Mouse (Mus musculus) kidney, adult 2 months (tissue): ENCODE measurements at regions not wholly inside any gene's neighbourhood (a gene's known extent, or its start where the extent isn't known, plus 50 kb on each side); places are given as distances from the start of the nearest gene placed in this dataset.

Source experiments
- DNase-seq: peaks from one replicate; pipeline ENCODE4 v3.0.0; 2021
- H3K27ac ChIP-seq: fragments of 200-500 bp; 2 replicates; pipeline ENCODE4 v1.5.1; 2012; ENCODE audit warnings: low read depth, low read length, control low read depth, inconsistent platforms; ENCODE audit not compliant: insufficient read depth
- H3K27me3 ChIP-seq: fragments of 200-500 bp; replicated peaks from 2 replicates; pipeline ENCODE4 v1.6.1; 2012; ENCODE audit warnings: mild to moderate bottlenecking, moderate library complexity, low read length, inconsistent platforms; ENCODE audit not compliant: control insufficient read depth, insufficient read depth
- H3K36me3 ChIP-seq: fragments of 200-500 bp; 2 replicates; pipeline ENCODE4 v1.6.1; 2012; ENCODE audit warnings: mild to moderate bottlenecking, moderate library complexity, low read length, inconsistent platforms; ENCODE audit not compliant: control insufficient read depth, insufficient read depth
- H3K4me1 ChIP-seq: fragments of 200-500 bp; 2 replicates; pipeline ENCODE4 v1.6.1; 2011; ENCODE audit warnings: low read length; ENCODE audit not compliant: control insufficient read depth, insufficient read depth
- H3K4me3 ChIP-seq: fragments of 200-500 bp; 2 replicates; pipeline ENCODE4 v1.5.1; 2011; ENCODE audit warnings: mild to moderate bottlenecking, low read depth, low read length, control low read depth; ENCODE audit not compliant: insufficient read depth
- CTCF ChIP-seq: fragments of 200-500 bp; conservative IDR thresholded peaks from 2 replicates; pipeline ENCODE4 v1.5.1; 2011; ENCODE audit warnings: low read depth, mild to moderate bottlenecking, control low read depth, low read length, moderate library complexity, mixed read lengths; ENCODE audit not compliant: insufficient read depth, insufficient read length
- POLR2A ChIP-seq: fragments of 200-500 bp; IDR thresholded peaks from one replicate; pipeline ENCODE4 v1.6.1; 2011; ENCODE audit warnings: low read depth, low read length, control low read depth
- WGBS: fragments of 180-500 bp; shearing (Covaris S2); methylation state at CpG from one replicate; pipeline ENCODE4 v1.1.7; 2018; 5-methylcytosine and 5-hydroxymethylcytosine counted together

DNA sequence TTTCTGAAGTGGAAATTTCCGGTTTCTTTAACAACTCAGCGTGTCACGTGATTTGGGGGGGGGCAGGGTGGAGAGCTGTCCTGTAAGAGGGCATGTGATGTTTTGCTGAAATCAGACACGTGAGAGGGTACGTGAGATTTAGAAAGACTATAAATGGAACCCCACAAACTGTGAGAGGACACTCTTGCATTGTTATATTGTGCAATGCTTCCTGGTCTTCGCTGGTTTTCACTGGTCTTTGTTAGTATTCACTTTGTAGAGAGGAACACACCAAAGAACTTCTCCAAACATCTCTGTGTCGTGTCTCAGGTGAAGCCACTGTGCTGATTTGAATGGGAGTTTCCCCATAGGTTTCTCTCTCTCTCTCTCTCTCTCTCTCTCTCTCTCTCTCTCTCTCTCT lies 163.2 kb upstream of the Jun start:
- no peaks in the 10 kb centered on the region for H3K27me3 ChIP-seq
- no peak for TF ChIP-seq POLR2A
- no peak for TF ChIP-seq CTCF
- 91% methylated on average over 7 of the region's 7 CpGs for WGBS
- H3K27ac ChIP-seq, result no peak overlapping the region
- peaks cover 12% of the 10 kb centered on the region; the same call in 1 of the 2 replicates for H3K4me1 ChIP-seq
- no peak for DNase-seq
- H3K4me3 ChIP-seq, result no peak overlapping the region
- H3K36me3 ChIP-seq, result no peaks in the 10 kb centered on the region

DNA sequence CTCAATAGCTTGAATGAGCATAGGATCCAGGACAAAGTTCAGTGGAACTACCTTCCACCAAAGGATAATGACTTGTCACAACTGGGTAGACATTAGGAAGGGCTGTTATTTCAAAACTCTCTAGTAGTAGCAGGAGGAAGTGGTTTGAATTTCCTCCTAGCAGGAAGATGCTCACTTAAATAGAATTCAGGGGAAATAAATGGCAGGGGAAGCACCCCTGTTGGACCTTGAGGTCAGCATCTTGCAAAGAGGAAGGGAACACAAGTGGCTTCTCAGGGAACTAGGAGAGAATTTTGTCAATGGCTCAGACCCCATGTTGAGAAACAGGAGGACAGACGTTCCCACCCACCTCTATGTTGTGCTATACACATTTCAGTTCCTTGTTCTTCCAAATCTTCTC lies 178.4 kb upstream of the Jun start:
- WGBS, result 70% methylated on average over 1 of the region's 1 CpGs
- TF ChIP-seq POLR2A, result no peak
- TF ChIP-seq CTCF, result no peak
- Histone ChIP-seq H3K4me3 (no peak overlapping the region), H3K36me3 (no peaks in the 10 kb centered on the region), H3K27me3 (no peaks in the 10 kb centered on the region), H3K4me1 (no peaks in the 10 kb centered on the region), H3K27ac (no peak overlapping the region)
- DNase-seq, result no peak

DNA sequence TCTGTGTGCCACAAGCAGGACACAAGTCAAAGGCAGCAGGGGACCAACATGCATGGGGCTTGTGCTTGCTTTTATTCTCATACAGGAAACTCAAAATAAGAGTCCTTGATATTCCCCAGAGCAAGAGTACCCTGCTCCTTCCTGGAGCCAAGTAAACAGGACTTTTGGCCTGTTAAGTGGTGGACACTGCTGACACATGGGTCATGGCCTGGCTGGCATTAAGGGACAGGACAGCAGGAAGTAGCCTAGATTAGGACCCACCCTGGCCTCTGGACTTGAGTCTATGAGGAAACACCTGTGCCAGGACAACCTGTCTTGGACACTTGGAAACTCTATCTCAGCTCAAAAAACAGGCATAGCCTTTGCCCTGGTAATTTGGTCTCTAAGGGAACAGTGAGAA lies 181.0 kb upstream of the Jun start:
- Histone ChIP-seq H3K36me3 (no peaks in the 10 kb centered on the region), H3K4me1 (no peaks in the 10 kb centered on the region), H3K27ac (no peak overlapping the region), H3K27me3 (no peaks in the 10 kb centered on the region), H3K4me3 (no peak overlapping the region)
- TF ChIP-seq CTCF (no peak), POLR2A (no peak)
- peak; percentile 21 for DNase-seq

DNA sequence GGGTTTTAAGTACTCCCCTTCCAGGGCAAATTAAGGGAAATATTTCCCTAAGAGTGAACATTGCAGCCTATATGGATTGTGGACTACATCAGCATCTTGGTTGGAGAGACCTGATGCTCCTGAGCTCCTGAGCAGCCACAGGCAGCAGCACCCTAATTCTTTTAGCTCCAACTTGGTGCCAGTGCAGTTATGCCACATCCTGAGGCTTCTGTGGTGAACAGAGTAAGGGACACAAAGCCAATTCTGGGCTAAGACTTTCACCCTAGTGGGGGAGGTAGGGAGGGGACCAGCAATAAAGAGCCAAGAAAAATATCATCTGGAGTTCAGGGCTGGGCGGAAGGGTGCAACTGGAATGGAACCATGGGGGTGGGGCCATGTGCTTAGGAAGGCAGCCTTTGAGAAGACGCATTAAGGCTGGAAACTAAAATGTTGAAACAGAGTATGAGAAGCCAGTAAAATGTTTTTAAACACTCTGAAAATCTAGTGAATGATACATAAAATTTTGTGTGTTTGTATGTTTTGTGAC lies 182.1 kb upstream of the Jun start:
- peak; percentile 46 for DNase-seq
- no peaks in the 10 kb centered on the region for H3K36me3 ChIP-seq
- 79% methylated on average over 2 of the region's 2 CpGs for WGBS
- TF ChIP-seq CTCF, result no peak
- TF ChIP-seq POLR2A, result no peak
- H3K27ac ChIP-seq, result no peak overlapping the region
- no peak overlapping the region for H3K4me3 ChIP-seq
- no peaks in the 10 kb centered on the region for H3K4me1 ChIP-seq
- H3K27me3 ChIP-seq, result no peaks in the 10 kb centered on the region

DNA sequence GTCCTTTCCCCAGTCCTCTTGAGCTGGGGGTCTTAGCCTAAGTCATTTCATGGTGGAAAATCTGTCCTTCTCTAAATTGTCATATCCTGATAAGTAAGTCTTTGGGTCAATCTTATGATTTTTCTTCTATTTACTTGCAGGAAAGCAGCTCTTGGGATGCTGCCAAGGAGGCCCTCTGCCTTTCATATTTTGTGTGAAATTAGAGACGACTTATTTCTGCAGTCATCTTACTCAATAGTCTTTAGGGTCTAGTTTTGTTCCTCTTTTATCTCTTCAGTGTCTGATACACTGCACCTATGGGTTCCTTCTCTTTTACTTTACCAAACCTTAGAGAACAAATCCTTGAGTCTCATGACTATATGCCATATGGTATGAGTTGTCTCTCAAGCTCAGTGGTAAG lies 196.0 kb upstream of the Jun start:
- Histone ChIP-seq H3K27me3 (no peaks in the 10 kb centered on the region), H3K4me3 (no peak overlapping the region), H3K27ac (no peak overlapping the region), H3K36me3 (no peaks in the 10 kb centered on the region), H3K4me1 (no peaks in the 10 kb centered on the region)
- DNase-seq, result no peak
- no peak for TF ChIP-seq POLR2A
- TF ChIP-seq CTCF, result no peak
- WGBS, result 51% methylated on average over 1 of the region's 1 CpGs

DNA sequence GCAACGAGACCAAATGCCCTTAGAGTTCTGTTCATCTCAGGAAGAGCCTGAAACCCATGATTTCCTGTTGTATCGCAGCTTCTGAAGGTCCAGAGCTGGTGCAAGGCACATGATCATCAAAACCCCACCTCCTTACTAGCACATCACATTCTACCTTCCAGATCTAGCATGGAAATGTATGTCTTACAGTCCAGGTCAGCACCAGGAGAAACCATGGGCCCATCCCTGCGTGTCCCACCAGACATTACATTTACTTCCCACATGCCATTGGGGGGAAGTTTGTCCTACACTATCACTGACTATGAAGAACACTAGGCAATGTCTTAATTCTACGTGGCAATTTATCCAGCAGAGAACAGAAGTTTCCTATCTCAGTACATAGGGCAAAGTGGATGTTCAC lies 197.0 kb upstream of the Jun start:
- DNase-seq, result no peak
- WGBS, result 87% methylated on average over 4 of the region's 4 CpGs

DNA sequence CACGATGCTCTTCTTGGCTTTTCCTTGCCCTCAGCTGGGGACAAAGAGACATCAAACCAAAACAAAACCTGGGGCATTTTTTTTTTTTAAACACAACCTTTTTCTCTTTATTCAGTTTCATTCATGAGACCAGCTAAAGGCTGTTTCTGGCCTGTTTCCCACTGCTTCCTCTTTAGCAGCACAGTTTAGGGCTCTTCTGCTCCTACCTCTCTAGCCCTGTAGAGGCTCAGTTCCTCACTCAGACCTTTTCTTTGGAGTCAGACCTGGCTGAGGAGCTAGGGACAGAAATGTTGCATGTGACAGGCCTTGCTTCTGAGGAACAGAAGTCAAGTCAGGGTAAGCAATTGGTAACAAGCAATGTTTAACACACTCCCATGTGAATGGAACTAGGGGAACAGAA lies 198.1 kb upstream of the Jun start:
- TF ChIP-seq POLR2A, result no peak
- TF ChIP-seq CTCF, result no peak
- H3K4me3 ChIP-seq, result no peak overlapping the region
- WGBS, result 63% methylated on average over 1 of the region's 1 CpGs
- H3K36me3 ChIP-seq, result no peaks in the 10 kb centered on the region
- H3K4me1 ChIP-seq, result no peaks in the 10 kb centered on the region
- no peak overlapping the region for H3K27ac ChIP-seq
- no peaks in the 10 kb centered on the region for H3K27me3 ChIP-seq
- DNase-seq, result no peak

More for the DNA sequence above, 197.0 kb upstream of the Jun start:
- no peaks in the 10 kb centered on the region for H3K4me1 ChIP-seq
- no peak overlapping the region for H3K27ac ChIP-seq
- no peak for TF ChIP-seq POLR2A
- no peak for TF ChIP-seq CTCF
- H3K36me3 ChIP-seq, result no peaks in the 10 kb centered on the region
- H3K4me3 ChIP-seq, result no peak overlapping the region
- H3K27me3 ChIP-seq, result no peaks in the 10 kb centered on the region

DNA sequence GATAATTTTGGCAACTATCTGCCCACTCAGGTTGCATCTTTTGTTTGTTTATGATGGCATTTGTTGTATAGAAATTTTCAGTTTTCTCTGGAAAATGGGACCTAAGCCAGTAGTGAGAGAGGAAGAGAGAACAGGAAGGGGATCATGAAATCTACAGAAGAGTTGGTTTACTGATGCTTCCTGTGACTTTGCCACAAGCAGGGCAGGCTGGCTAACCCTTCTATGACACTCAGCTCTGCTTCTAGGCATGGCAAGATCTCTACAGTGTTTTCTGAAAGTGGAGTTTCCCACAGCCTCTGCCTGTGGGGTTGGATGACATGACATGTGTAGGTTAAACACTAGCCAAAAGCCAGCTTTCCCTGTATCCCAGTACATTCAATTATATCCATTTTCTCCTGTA lies 217.7 kb upstream of the Jun start:
- no peak overlapping the region for H3K4me3 ChIP-seq
- no peak overlapping the region for H3K27ac ChIP-seq
- no peak for DNase-seq
- H3K36me3 ChIP-seq, result no peaks in the 10 kb centered on the region
- no peaks in the 10 kb centered on the region for H3K27me3 ChIP-seq
- no peaks in the 10 kb centered on the region for H3K4me1 ChIP-seq
- TF ChIP-seq CTCF (no peak), POLR2A (no peak)
